Mouse (Mus musculus) forebrain, embryonic 16.5 days (tissue): Measurements from ENCODE around the gene Trp53i11. TPM values are rescaled to one million over a fixed set of nuclear protein-coding genes. Genes with fewer than 3 reads are reported as not detected.

Experiments used
- ATAC-seq: fragments of 200-750 bp; cut with Nextera tagmentation; 2 replicates; pipeline ENCODE4 v1.8.0; 2017; ENCODE audit warnings: mild to moderate bottlenecking, moderate library complexity
- H3K27ac ChIP-seq: fragments of 300-500 bp; sonication (generic); 2 replicates; pipeline ENCODE4 v1.5.1; 2014; ENCODE audit warnings: low read length, control low read depth
- H3K27me3 ChIP-seq: fragments of 300-500 bp; sonication (generic); replicated peaks from 2 replicates; pipeline ENCODE4 v1.6.1; 2014; ENCODE audit warnings: low read length; ENCODE audit not compliant: control insufficient read depth, insufficient read depth
- H3K36me3 ChIP-seq: fragments of 300-500 bp; sonication (generic); 2 replicates; pipeline ENCODE4 v1.6.1; 2014; ENCODE audit not compliant: control insufficient read depth, insufficient read depth
- H3K4me1 ChIP-seq: fragments of 300-500 bp; sonication (generic); replicated peaks from 2 replicates; pipeline ENCODE4 v1.6.1; 2014; ENCODE audit warnings: low read length; ENCODE audit not compliant: control insufficient read depth, insufficient read depth
- H3K4me2 ChIP-seq: fragments of 300-500 bp; sonication (generic); 2 replicates; pipeline ENCODE4 v1.6.1; 2014; ENCODE audit warnings: mild to moderate bottlenecking, low read length, control low read depth
- H3K4me3 ChIP-seq: fragments of 300-500 bp; sonication (generic); replicated peaks from 2 replicates; pipeline ENCODE4 v1.5.1; 2014; ENCODE audit warnings: mild to moderate bottlenecking, low read length, control low read depth
- H3K9ac ChIP-seq: fragments of 300-500 bp; sonication (generic); replicated peaks from 2 replicates; pipeline ENCODE4 v1.6.1; 2014; ENCODE audit warnings: low read depth, low read length, control low read depth
- H3K9me3 ChIP-seq: fragments of 300-500 bp; sonication (generic); 2 replicates; pipeline ENCODE4 v1.6.1; 2016; ENCODE audit warnings: low read length; ENCODE audit not compliant: control insufficient read depth
- WGBS: fragments of 180-500 bp; shearing (Covaris S2); extraction: QIAGEN DNeasy Blood & Tissue Kit; methylation state at CpG from one replicate; pipeline ENCODE4 v1.1.7; 2014; 5-methylcytosine and 5-hydroxymethylcytosine counted together
- polyA plus RNA-seq: library from polyadenylated mRNA; unstranded; fragments of >200 nt; fragmentation: Nextera tagmentation; extraction: Ambion mirVana; gene quantifications from 2 replicates; pipeline ENCODE4 v1.2.1, GENCODE M21; 2015

Trp53i11 gene
- polyA plus RNA-seq = 107 and 110 TPM in 2 replicates

GRCm38 (mm10) chr2:93187323-93187996 lies at the start of gene Trp53i11:
Gene Trp53i11, plus strand, starts transcription at chr2:93187548.
- Histone ChIP-seq H3K4me3 (peak within 1 kb of the TSS; percentile 89), H3K9me3 (no peaks in the 10 kb centered on the region), H3K36me3 (no peaks in the 10 kb centered on the region), H3K4me1 (peaks cover 45% of the 10 kb centered on the region), H3K9ac (peak within 1 kb of the TSS; percentile 99), H3K4me2 (peak within 1 kb of the TSS; percentile 89), H3K27ac (peak within 1 kb of the TSS; percentile 93), H3K27me3 (no peaks in the 10 kb centered on the region)
- peak; percentile 90 for ATAC-seq
- WGBS = under 1% methylated on average over 46 of the region's 69 CpGs

- H3K4me1 ChIP-seq = peaks cover 4% of the 10 kb centered on the region
- 94% methylated on average over 7 of the region's 7 CpGs for WGBS
- no peak for ATAC-seq
Measured at GRCm38 (mm10) chr2:93139476-93139875, 47.9 kb upstream of the Trp53i11 start.

GRCm38 (mm10) chr2:93141329-93141728 lies 46.0 kb upstream of the Trp53i11 start:
- Histone ChIP-seq H3K9me3 (no peaks in the 10 kb centered on the region), H3K36me3 (no peaks in the 10 kb centered on the region), H3K4me3 (no peak overlapping the region), H3K4me2 (no peak overlapping the region), H3K4me1 (peaks cover 4% of the 10 kb centered on the region), H3K27ac (no peak overlapping the region), H3K9ac (no peak overlapping the region), H3K27me3 (no peaks in the 10 kb centered on the region)
- 63% methylated on average over 3 of the region's 3 CpGs for WGBS
- peak; percentile 58; the same call in 1 of the 2 replicates for ATAC-seq

More at GRCm38 (mm10) chr2:93139476-93139875, 47.9 kb upstream of the Trp53i11 start:
- no peaks in the 10 kb centered on the region for H3K9me3 ChIP-seq
- H3K36me3 ChIP-seq = no peaks in the 10 kb centered on the region
- H3K4me2 ChIP-seq = no peak overlapping the region
- H3K9ac ChIP-seq = no peak overlapping the region
- no peaks in the 10 kb centered on the region for H3K27me3 ChIP-seq
- no peak overlapping the region for H3K27ac ChIP-seq
- no peak overlapping the region for H3K4me3 ChIP-seq

GRCm38 (mm10) chr2:93142616-93143015 lies 44.7 kb upstream of the Trp53i11 start:
- Histone ChIP-seq H3K4me3 (no peak overlapping the region), H3K36me3 (no peaks in the 10 kb centered on the region), H3K9me3 (no peaks in the 10 kb centered on the region), H3K27ac (no peak overlapping the region), H3K4me2 (no peak overlapping the region), H3K9ac (no peak overlapping the region), H3K4me1 (peaks cover 4% of the 10 kb centered on the region), H3K27me3 (no peaks in the 10 kb centered on the region)
- WGBS = 59% methylated on average over 7 of the region's 7 CpGs
- no peak for ATAC-seq

GRCm38 (mm10) chr2:93144126-93144525 lies 43.2 kb upstream of the Trp53i11 start:
- H3K27me3 ChIP-seq = no peaks in the 10 kb centered on the region
- 95% methylated on average over 3 of the region's 3 CpGs for WGBS
- no peak overlapping the region for H3K9ac ChIP-seq
- H3K4me1 ChIP-seq = peaks cover 4% of the 10 kb centered on the region
- H3K27ac ChIP-seq = no peak overlapping the region
- H3K4me2 ChIP-seq = no peak overlapping the region
- no peak for ATAC-seq
- no peaks in the 10 kb centered on the region for H3K36me3 ChIP-seq
- H3K4me3 ChIP-seq = no peak overlapping the region
- H3K9me3 ChIP-seq = no peaks in the 10 kb centered on the region

- 57% methylated on average over 2 of the region's 2 CpGs for WGBS
Measured at GRCm38 (mm10) chr2:93150009-93150408, 37.3 kb upstream of the Trp53i11 start.

GRCm38 (mm10) chr2:93150673-93151450 lies 36.5 kb upstream of the Trp53i11 start:
- Histone ChIP-seq H3K9ac (no peak overlapping the region), H3K36me3 (no peaks in the 10 kb centered on the region), H3K27ac (no peak overlapping the region), H3K27me3 (no peaks in the 10 kb centered on the region), H3K4me2 (no peak overlapping the region), H3K4me3 (no peak overlapping the region), H3K4me1 (peaks cover 21% of the 10 kb centered on the region), H3K9me3 (no peaks in the 10 kb centered on the region)
- no peak for ATAC-seq
- WGBS = 68% methylated on average over 9 of the region's 9 CpGs

More at GRCm38 (mm10) chr2:93150009-93150408, 37.3 kb upstream of the Trp53i11 start:
- Histone ChIP-seq H3K4me3 (no peak overlapping the region), H3K27me3 (no peaks in the 10 kb centered on the region), H3K4me2 (no peak overlapping the region), H3K9me3 (no peaks in the 10 kb centered on the region), H3K27ac (no peak overlapping the region), H3K36me3 (no peaks in the 10 kb centered on the region), H3K4me1 (peaks cover 21% of the 10 kb centered on the region), H3K9ac (no peak overlapping the region)
- no peak for ATAC-seq

GRCm38 (mm10) chr2:93152191-93152601 lies 35.2 kb upstream of the Trp53i11 start:
- no peak overlapping the region for H3K4me3 ChIP-seq
- no peak overlapping the region for H3K27ac ChIP-seq
- 59% methylated on average over 6 of the region's 6 CpGs for WGBS
- no peak overlapping the region for H3K4me2 ChIP-seq
- H3K36me3 ChIP-seq = no peaks in the 10 kb centered on the region
- no peak for ATAC-seq
- H3K9me3 ChIP-seq = no peaks in the 10 kb centered on the region
- H3K9ac ChIP-seq = no peak overlapping the region
- H3K27me3 ChIP-seq = no peaks in the 10 kb centered on the region
- H3K4me1 ChIP-seq = peaks cover 21% of the 10 kb centered on the region

GRCm38 (mm10) chr2:93152883-93153491 lies 34.4 kb upstream of the Trp53i11 start:
- H3K27me3 ChIP-seq = no peaks in the 10 kb centered on the region
- no peak overlapping the region for H3K4me2 ChIP-seq
- 53% methylated on average over 7 of the region's 7 CpGs for WGBS
- H3K4me1 ChIP-seq = peaks cover 21% of the 10 kb centered on the region
- peak; percentile 70; the same call in 1 of the 2 replicates for ATAC-seq
- no peaks in the 10 kb centered on the region for H3K36me3 ChIP-seq
- no peak overlapping the region for H3K27ac ChIP-seq
- no peak overlapping the region for H3K4me3 ChIP-seq
- no peaks in the 10 kb centered on the region for H3K9me3 ChIP-seq
- H3K9ac ChIP-seq = no peak overlapping the region
